ENCODE assay signal across 25 mouse cellular contexts in genomic region chr8:82404068-82404467, GRCm38 (mm10). TPM values are rescaled to one million over a fixed set of nuclear protein-coding genes. Genes with fewer than 3 reads are reported as not detected.
"Had no signal": no experiment of that assay in that cellular context is flagged by ENCODE, and none has a peak within 500 bp of the region (broad histone marks: within the 10 kb centered on the region; RNA-seq: fewer than 3 reads in every experiment).

No protein-coding gene starts in this region.

- H3K36me3 ChIP-seq: embryonic facial prominence, embryonic 10.5 days; embryonic facial prominence, embryonic 12.5 days; embryonic facial prominence, embryonic 13.5 days; embryonic facial prominence, embryonic 15.5 days; forebrain, embryonic 10.5 days; forebrain, embryonic 12.5 days; forebrain, embryonic 15.5 days; heart, embryonic 10.5 days had no signal

- DNase-seq: cerebellum, adult 9-11 months; cerebellum, postnatal 10 days; cerebellum, postnatal 14 days; cerebellum, postnatal 25 days; cerebellum, postnatal 36 days; embryo, embryonic 11 days; forebrain, postnatal 0 days; gastrocnemius, adult 2 months; gastrocnemius, postnatal 10 days; gastrocnemius, postnatal 14 days; gastrocnemius, postnatal 25 days; gastrocnemius, postnatal 36 days; heart, adult 11 months; heart, adult 18-20 months; heart, adult 2 months had no signal

- H3K27ac ChIP-seq: embryonic facial prominence, embryonic 10.5 days; embryonic facial prominence, embryonic 12.5 days; embryonic facial prominence, embryonic 13.5 days; embryonic facial prominence, embryonic 15.5 days; forebrain, embryonic 10.5 days; forebrain, embryonic 12.5 days; forebrain, embryonic 13.5 days; forebrain, embryonic 15.5 days had no signal

- H3K27me3 ChIP-seq: embryonic facial prominence, embryonic 12.5 days; embryonic facial prominence, embryonic 15.5 days; forebrain, embryonic 12.5 days; forebrain, embryonic 15.5 days had no signal

- H3K9me3 ChIP-seq: embryonic facial prominence, embryonic 10.5 days; embryonic facial prominence, embryonic 12.5 days; embryonic facial prominence, embryonic 13.5 days; embryonic facial prominence, embryonic 15.5 days; forebrain, embryonic 10.5 days; forebrain, embryonic 12.5 days; forebrain, embryonic 13.5 days; forebrain, embryonic 15.5 days; heart, embryonic 10.5 days had no signal

- H3K9ac ChIP-seq: embryonic facial prominence, embryonic 12.5 days; embryonic facial prominence, embryonic 13.5 days; embryonic facial prominence, embryonic 15.5 days; forebrain, embryonic 12.5 days; forebrain, embryonic 13.5 days; forebrain, embryonic 15.5 days; forebrain, postnatal 0 days had no signal

- H3K4me2 ChIP-seq: embryonic facial prominence, embryonic 12.5 days; embryonic facial prominence, embryonic 13.5 days; embryonic facial prominence, embryonic 15.5 days; forebrain, embryonic 12.5 days; forebrain, embryonic 13.5 days; forebrain, embryonic 15.5 days had no signal

- H3K4me3 ChIP-seq: embryonic facial prominence, embryonic 10.5 days; embryonic facial prominence, embryonic 12.5 days; embryonic facial prominence, embryonic 13.5 days; embryonic facial prominence, embryonic 15.5 days; erythroblast, embryonic 14.5 days; forebrain, embryonic 10.5 days; forebrain, embryonic 12.5 days; forebrain, embryonic 13.5 days; forebrain, embryonic 15.5 days; heart, adult 2 months; heart, embryonic 10.5 days had no signal

RNA-seq across cellular contexts. Expression of gene Il15, which starts 1.0 kb away (rescaled TPM):
- polyA plus RNA-seq: erythroblast, embryonic 14.5 days had no signal
